Mouse (Mus musculus): ENCODE data around the gene Dhx32.

- no peak for TF ChIP-seq POLR2A (IDR thresholded peaks at IDR 0.05; ENCODE audit: extremely low read depth, insufficient read depth, low read length)
- TF ChIP-seq CTCF (IDR thresholded peaks at IDR 0.05; ENCODE audit: extremely low read depth, insufficient read depth, low read length) = no peak
Measured at GRCm38 (mm10) chr7:133813331-133813730, 30.8 kb upstream of the Dhx32 start.
